Mouse (Mus musculus) liver, adult 2 months (tissue): ENCODE results near the gene Olfr545.

ENCODE experiments used
- CTCF ChIP-seq: fragments of 200-500 bp; IDR thresholded peaks from 2 replicates; pipeline ENCODE4 v1.5.1; 2011; ENCODE audit warnings: low read depth, low read length, control low read depth
- POLR2A ChIP-seq: fragments of 200-500 bp; IDR thresholded peaks from 2 replicates; pipeline ENCODE4 v1.6.1; 2011; ENCODE audit warnings: low read length, control low read depth; ENCODE audit not compliant: insufficient read depth; ENCODE audit errors: extremely low read depth

- TF ChIP-seq POLR2A: no peak
- TF ChIP-seq CTCF: no peak
Measured at GRCm38 (mm10) chr7:102479368-102480078, 19.9 kb downstream of the Olfr545 start.
